Mouse (Mus musculus) adrenal gland, adult 18-20 months (tissue): Measurements from ENCODE around the gene Noxred1. TPM values are rescaled to one million over a fixed set of nuclear protein-coding genes. Genes with fewer than 3 reads are reported as not detected.
"Not testable (repeated sequence)": the region's sequence is repeated elsewhere in the genome, so short reads cannot be mapped to it uniquely, and the experiment has no call there.

ENCODE experiments used
- DNase-seq, 2 experiments: peaks; one replicate each; pipeline ENCODE4 v3.0.0; 2021 to 2022; ENCODE audit warnings: low spot score in 2 of 2
- total RNA-seq, 2 experiments: library from RNA; stranded (reverse); gene quantifications; 1 replicate in 1 of 2; 2 replicates in 1 of 2; pipeline ENCODE4 v1.2.3; 2021

Gene Noxred1
- total RNA-seq, 2 experiments from 2014 or later = 0.67 to 0.76 TPM

GRCm38 (mm10) chr12:87230379-87230895 is 8.1 kb downstream of the Noxred1 start:
- no peak for DNase-seq

GRCm38 (mm10) chr12:87229633-87230032 is 8.9 kb downstream of the Noxred1 start:
- DNase-seq = no peak

- DNase-seq = no peak
Measured at GRCm38 (mm10) chr12:87226801-87227200, 11.7 kb downstream of the Noxred1 start.

GRCm38 (mm10) chr12:87224950-87225349 is 13.6 kb downstream of the Noxred1 start:
- DNase-seq = no peak

- no peak for DNase-seq
Measured at GRCm38 (mm10) chr12:87219362-87219761, 19.2 kb downstream of the Noxred1 start.

- no peak for DNase-seq
Measured at GRCm38 (mm10) chr12:87217596-87217995, 20.9 kb downstream of the Noxred1 start.

- DNase-seq = no peak
Measured at GRCm38 (mm10) chr12:87216053-87216452, 22.5 kb downstream of the Noxred1 start.

- no peak for DNase-seq
Measured at GRCm38 (mm10) chr12:87212844-87213606, 25.5 kb downstream of the Noxred1 start.

GRCm38 (mm10) chr12:87205789-87206188 is 32.7 kb downstream of the Noxred1 start:
- not testable (repeated sequence) for DNase-seq

- DNase-seq = no peak
Measured at GRCm38 (mm10) chr12:87201694-87202093, 36.8 kb downstream of the Noxred1 start.

GRCm38 (mm10) chr12:87199973-87200586 is 38.5 kb downstream of the Noxred1 start, which contains the start of gene Tmed8:
Tmed8 (minus strand) TSS chr12:87200454.
- peak; percentile 72 to 78 for DNase-seq

- DNase-seq = peak; percentile 44 to 57
Measured at GRCm38 (mm10) chr12:87199206-87199972, 39.1 kb downstream of the Noxred1 start, which contains the start of gene Samd15. Samd15 (plus strand) TSS chr12:87199723.

- DNase-seq = no peak
Measured at GRCm38 (mm10) chr12:87198792-87199191, 39.7 kb downstream of the Noxred1 start.

GRCm38 (mm10) chr12:87196310-87196709 is 42.2 kb downstream of the Noxred1 start:
- DNase-seq = no peak

- no peak for DNase-seq
Measured at GRCm38 (mm10) chr12:87195069-87195468, 43.5 kb downstream of the Noxred1 start.

GRCm38 (mm10) chr12:87193008-87193407 is 45.5 kb downstream of the Noxred1 start:
- DNase-seq = no peak

GRCm38 (mm10) chr12:87177631-87178030 is 60.9 kb downstream of the Noxred1 start:
- DNase-seq = peak in 1 of 2 experiments; percentile 33

- no peak for DNase-seq
Measured at GRCm38 (mm10) chr12:87175194-87175946, 63.2 kb downstream of the Noxred1 start.
